Mouse (Mus musculus) cerebellum, adult 2 months (tissue): ENCODE data around the gene 1700003F12Rik.

Experiments used
- CTCF ChIP-seq: fragments of 200-500 bp; IDR thresholded peaks from 2 replicates; pipeline ENCODE4 v1.5.1; 2011; ENCODE audit warnings: low read depth, mild to moderate bottlenecking, control low read depth, low read length, moderate library complexity, borderline replicate concordance; ENCODE audit not compliant: insufficient read depth
- POLR2A ChIP-seq: fragments of 200-500 bp; IDR thresholded peaks from 2 replicates; pipeline ENCODE4 v1.6.1; 2011; ENCODE audit warnings: low read length, control low read depth, borderline replicate concordance; ENCODE audit not compliant: insufficient read depth

- no peak for TF ChIP-seq CTCF
- no peak for TF ChIP-seq POLR2A
Measured at GRCm38 (mm10) chr2:154557184-154557832, 10.4 kb downstream of the 1700003F12Rik start.
